Mouse (Mus musculus): ENCODE measurements around the gene Dedd2. TPM values are rescaled to one million over a fixed set of nuclear protein-coding genes. Genes with fewer than 3 reads are reported as not detected.

Dedd2 gene
- polyA plus RNA-seq, 1 experiment from 2014 or later: 9.0 TPM

Small RNA genes lying within 50 kb of the gene (microRNA-seq; reads per million reads assigned to microRNA genes)
- not detected for gene Mir7048

Other genes with a start within 250 kb of the Dedd2 start
- gene Rabac1, start 247.9 kb downstream of the Dedd2 start, polyA plus RNA-seq (2014; fragmentation: Nextera tagmentation; extraction: Ambion mirVana): 164 TPM in 2 replicates
- 3.5 and 4.1 TPM in 2 replicates for gene Atp1a3, start 214.7 kb downstream of the Dedd2 start, polyA plus RNA-seq (2014; fragmentation: Nextera tagmentation; extraction: Ambion mirVana)
- gene Grik5, start 148.3 kb downstream of the Dedd2 start, polyA plus RNA-seq (2014; fragmentation: Nextera tagmentation; extraction: Ambion mirVana): 7.0 and 8.8 TPM in 2 replicates
- gene Zfp574, start 148.0 kb downstream of the Dedd2 start, polyA plus RNA-seq (2014; fragmentation: Nextera tagmentation; extraction: Ambion mirVana): 21.9 and 24.8 TPM in 2 replicates
- 2.1 and 2.2 TPM in 2 replicates for gene Pou2f2, start 40.9 kb downstream of the Dedd2 start, polyA plus RNA-seq (2014; fragmentation: Nextera tagmentation; extraction: Ambion mirVana)
- 3.9 and 4.2 TPM in 2 replicates for gene Zfp526, start 810 bp upstream of the Dedd2 start, polyA plus RNA-seq (2014; fragmentation: Nextera tagmentation; extraction: Ambion mirVana)
- gene Gsk3a, start 17.2 kb upstream of the Dedd2 start, polyA plus RNA-seq (2014; fragmentation: Nextera tagmentation; extraction: Ambion mirVana): 13.2 and 13.6 TPM in 2 replicates
- 19.9 and 22.0 TPM in 2 replicates for gene Erf, start 30.1 kb upstream of the Dedd2 start, polyA plus RNA-seq (2014; fragmentation: Nextera tagmentation; extraction: Ambion mirVana)
- gene Cic, start 47.1 kb upstream of the Dedd2 start, polyA plus RNA-seq (2014; fragmentation: Nextera tagmentation; extraction: Ambion mirVana): 38.0 and 38.5 TPM in 2 replicates
- 198 and 203 TPM in 2 replicates for gene Pafah1b3, start 77.4 kb upstream of the Dedd2 start, polyA plus RNA-seq (2014; fragmentation: Nextera tagmentation; extraction: Ambion mirVana)
- gene Prr19, start 80.8 kb upstream of the Dedd2 start, polyA plus RNA-seq (2014; fragmentation: Nextera tagmentation; extraction: Ambion mirVana): 0.62 and 0.71 TPM in 2 replicates
- 1.5 and 1.6 TPM in 2 replicates for gene Tmem145, start 85.5 kb upstream of the Dedd2 start, polyA plus RNA-seq (2014; fragmentation: Nextera tagmentation; extraction: Ambion mirVana)
- 10.8 and 11.4 TPM in 2 replicates for gene Megf8, start 96.5 kb upstream of the Dedd2 start, polyA plus RNA-seq (2014; fragmentation: Nextera tagmentation; extraction: Ambion mirVana)
- gene Cnfn, start 149.1 kb upstream of the Dedd2 start, polyA plus RNA-seq (2014; fragmentation: Nextera tagmentation; extraction: Ambion mirVana): not detected in 2 replicates
- gene Lipe, start 178.1 kb upstream of the Dedd2 start, polyA plus RNA-seq (2014; fragmentation: Nextera tagmentation; extraction: Ambion mirVana): 3.6 and 4.9 TPM in 2 replicates
- 0.42 TPM in 1 of 2 replicates, not detected in the other for gene Cxcl17, start 192.3 kb upstream of the Dedd2 start, polyA plus RNA-seq (2014; fragmentation: Nextera tagmentation; extraction: Ambion mirVana)